Mouse (Mus musculus): ENCODE results near the gene Lrcol1. TPM values are rescaled to one million over a fixed set of nuclear protein-coding genes. Genes with fewer than 3 reads are reported as not detected.

The Lrcol1 gene
- polyA plus RNA-seq, 1 experiment from 2014 or later = not detected

DNA sequence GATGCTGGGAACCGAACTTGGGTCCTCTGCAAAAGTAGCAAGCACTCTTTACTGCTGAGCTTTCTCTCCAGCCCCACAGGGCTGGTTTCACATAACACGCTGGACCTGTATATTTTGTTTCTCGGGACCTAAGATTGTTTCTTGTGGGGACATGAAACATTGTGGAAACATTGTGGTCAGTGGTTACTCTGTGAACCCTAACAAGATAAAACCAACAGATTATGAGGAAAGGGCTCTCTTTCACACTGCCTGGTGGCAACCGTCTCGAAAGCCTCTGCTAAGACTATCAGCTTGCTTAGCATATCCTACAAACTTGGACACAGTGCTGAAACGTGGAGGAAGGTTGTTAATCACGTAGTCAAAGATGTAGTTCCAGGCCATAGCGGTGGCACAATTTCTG lies 2.5 kb downstream of the Lrcol1 start:
- Histone ChIP-seq H3K4me3 (ENCODE audit: low read depth, low read length) (no peak overlapping the region), H3K9me3 (replicated peaks; ENCODE audit: control insufficient read depth, low read length) (no peaks in the 10 kb centered on the region), H3K27ac (ENCODE audit: low read length) (no peak overlapping the region), H3K4me2 (ENCODE audit: low read depth, low read length) (no peak overlapping the region), H3K27me3 (ENCODE audit: control insufficient read depth, insufficient read depth, low read depth, low read length) (peaks cover 19% of the 10 kb centered on the region), H3K4me1 (ENCODE audit: control insufficient read depth, low read depth, low read length) (no peaks in the 10 kb centered on the region; the same call in 1 of the 2 replicates), H3K36me3 (ENCODE audit: control insufficient read depth, insufficient read depth) (no peaks in the 10 kb centered on the region), H3K9ac (ENCODE audit: low read depth, low read length) (no peak overlapping the region)
- no peak for ATAC-seq (ENCODE audit: low read depth)
- 45% methylated on average over 8 of the region's 8 CpGs for WGBS (ENCODE audit: insufficient replicate concordance)

DNA sequence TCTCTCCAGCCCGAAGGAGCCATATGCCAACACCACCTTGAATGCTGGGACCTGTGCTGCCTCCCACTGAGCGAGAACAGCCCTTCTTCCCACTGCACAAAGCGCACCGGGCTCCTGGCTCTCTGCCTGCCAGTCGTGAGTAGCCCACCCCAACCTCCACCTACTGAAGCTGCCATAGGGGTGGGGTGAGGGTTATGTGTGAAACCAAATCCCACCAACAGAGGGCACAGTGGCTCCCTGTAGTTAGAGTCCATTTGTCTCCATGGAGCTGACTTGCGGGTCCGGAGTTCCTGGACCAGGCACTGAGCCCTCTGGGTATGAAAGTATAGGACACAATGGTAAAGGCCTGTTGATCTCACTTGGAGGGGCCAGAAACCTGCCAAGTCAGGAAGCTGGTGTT lies 10.2 kb downstream of the Lrcol1 start:
- Histone ChIP-seq H3K9me3 (replicated peaks; ENCODE audit: control insufficient read depth, low read length) (no peaks in the 10 kb centered on the region), H3K4me2 (ENCODE audit: low read depth, low read length) (no peak overlapping the region), H3K36me3 (ENCODE audit: control insufficient read depth, insufficient read depth) (no peaks in the 10 kb centered on the region), H3K4me1 (ENCODE audit: control insufficient read depth, low read depth, low read length) (no peaks in the 10 kb centered on the region), H3K27ac (ENCODE audit: low read length) (no peak overlapping the region), H3K9ac (ENCODE audit: low read depth, low read length) (no peak overlapping the region), H3K27me3 (ENCODE audit: control insufficient read depth, insufficient read depth, low read depth, low read length) (peaks cover 7% of the 10 kb centered on the region), H3K4me3 (ENCODE audit: low read depth, low read length) (no peak overlapping the region)
- ATAC-seq (ENCODE audit: low read depth) = no peak
- WGBS (ENCODE audit: insufficient replicate concordance) = 18% methylated on average over 7 of the region's 7 CpGs

DNA sequence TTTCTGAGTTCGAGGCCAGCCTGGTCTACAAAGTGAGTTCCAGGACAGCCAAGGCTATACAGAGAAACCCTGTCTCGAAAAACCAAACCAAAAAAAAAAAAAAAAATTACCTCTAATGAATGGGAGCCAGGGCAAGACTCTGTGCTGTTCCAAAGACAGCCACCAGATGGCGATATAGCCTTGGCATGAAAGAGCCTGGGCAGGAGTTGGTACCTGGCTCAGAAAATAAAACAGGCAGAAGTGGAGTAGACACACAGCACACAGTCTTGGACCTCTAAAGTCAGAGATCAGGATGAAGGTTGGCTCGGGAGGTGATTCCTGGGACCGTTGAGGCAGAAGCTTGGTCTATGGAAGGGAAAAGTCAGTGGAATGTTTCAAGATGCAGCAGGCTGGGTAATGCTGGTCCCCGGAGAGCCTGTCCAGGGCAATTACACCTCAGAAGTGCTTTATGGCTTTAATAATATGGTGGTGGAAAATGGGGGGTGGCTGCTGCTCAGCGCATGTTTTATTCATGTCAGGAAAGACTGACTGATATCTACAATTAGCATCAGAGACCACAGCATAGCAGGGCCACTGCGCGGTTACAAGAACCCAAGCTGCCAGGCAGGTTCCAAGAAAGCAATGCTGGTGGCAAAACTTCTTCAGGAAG lies 13.1 kb downstream of the Lrcol1 start:
- Histone ChIP-seq H3K4me2 (ENCODE audit: low read depth, low read length) (no peak overlapping the region), H3K4me1 (ENCODE audit: control insufficient read depth, low read depth, low read length) (no peaks in the 10 kb centered on the region), H3K9ac (ENCODE audit: low read depth, low read length) (no peak overlapping the region), H3K9me3 (replicated peaks; ENCODE audit: control insufficient read depth, low read length) (no peaks in the 10 kb centered on the region), H3K36me3 (ENCODE audit: control insufficient read depth, insufficient read depth) (no peaks in the 10 kb centered on the region), H3K4me3 (ENCODE audit: low read depth, low read length) (no peak overlapping the region), H3K27me3 (ENCODE audit: control insufficient read depth, insufficient read depth, low read depth, low read length) (peaks cover 7% of the 10 kb centered on the region), H3K27ac (ENCODE audit: low read length) (no peak overlapping the region)
- no peak for ATAC-seq (ENCODE audit: low read depth)
- 34% methylated on average over 9 of the region's 9 CpGs for WGBS (ENCODE audit: insufficient replicate concordance)

GRCm38 (mm10) chr5:110361465-110361864 lies 16.9 kb downstream of the Lrcol1 start:
- Histone ChIP-seq H3K4me3 (ENCODE audit: low read depth, low read length) (no peak overlapping the region), H3K27me3 (ENCODE audit: control insufficient read depth, insufficient read depth, low read depth, low read length) (peaks cover 13% of the 10 kb centered on the region), H3K9ac (ENCODE audit: low read depth, low read length) (no peak overlapping the region), H3K4me1 (ENCODE audit: control insufficient read depth, low read depth, low read length) (no peaks in the 10 kb centered on the region; the same call in none of the 2 replicates), H3K9me3 (replicated peaks; ENCODE audit: control insufficient read depth, low read length) (no peaks in the 10 kb centered on the region), H3K27ac (ENCODE audit: low read length) (no peak overlapping the region), H3K4me2 (ENCODE audit: low read depth, low read length) (no peak overlapping the region), H3K36me3 (ENCODE audit: control insufficient read depth, insufficient read depth) (no peaks in the 10 kb centered on the region)
- no peak for ATAC-seq (ENCODE audit: low read depth)
- WGBS (ENCODE audit: insufficient replicate concordance) = 71% methylated on average over 6 of the region's 6 CpGs

- H3K9ac ChIP-seq (ENCODE audit: low read depth, low read length) = peak overlapping the region; percentile 26; the same call in 1 of the 2 replicates
- ATAC-seq (ENCODE audit: low read depth) = no peak
- WGBS (ENCODE audit: insufficient replicate concordance) = 1% methylated on average over 27 of the region's 28 CpGs
Measured at GRCm38 (mm10) chr5:110362813-110363178, 18.3 kb downstream of the Lrcol1 start.

DNA sequence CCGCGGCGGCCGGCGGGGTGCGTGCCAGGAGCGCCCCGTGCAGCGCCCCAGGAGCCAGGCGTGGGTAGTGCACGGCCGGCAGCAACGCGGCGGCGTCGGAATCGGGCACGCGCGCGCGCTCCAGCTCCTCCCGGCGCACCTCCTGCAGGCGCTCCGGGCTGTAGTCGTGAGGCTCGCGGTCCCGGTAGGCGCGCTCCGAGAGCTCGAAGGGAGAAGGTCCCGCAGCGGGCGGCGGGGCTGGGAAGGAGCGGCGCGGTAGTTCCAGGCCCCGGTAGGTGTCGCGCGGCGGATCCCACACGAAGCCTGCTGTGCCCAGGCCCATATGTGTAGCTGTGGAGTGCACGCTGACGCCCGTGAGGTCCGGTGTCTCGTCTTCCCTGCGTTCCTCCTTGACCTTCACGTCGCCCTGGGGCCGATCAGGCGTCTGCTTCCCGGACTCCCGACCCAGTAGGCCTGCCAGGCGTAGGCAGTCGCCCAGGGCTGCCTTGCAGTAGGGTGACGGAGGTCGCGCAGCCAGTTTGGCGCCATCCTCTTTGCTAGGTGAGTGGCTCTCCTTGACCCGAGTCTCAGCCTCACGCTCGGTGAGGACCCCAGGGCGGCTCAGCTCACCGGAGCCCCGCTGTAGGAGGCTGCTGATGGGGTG lies 18.8 kb downstream of the Lrcol1 start:
- no peaks in the 10 kb centered on the region for H3K36me3 ChIP-seq (ENCODE audit: control insufficient read depth, insufficient read depth)
- no peak overlapping the region for H3K27ac ChIP-seq (ENCODE audit: low read length)
- peak overlapping the region; percentile 52 for H3K4me3 ChIP-seq (ENCODE audit: low read depth, low read length)
- H3K4me1 ChIP-seq (ENCODE audit: control insufficient read depth, low read depth, low read length) = no peaks in the 10 kb centered on the region; the same call in none of the 2 replicates
- ATAC-seq (ENCODE audit: low read depth) = peak; percentile 75
- H3K9me3 ChIP-seq (replicated peaks; ENCODE audit: control insufficient read depth, low read length) = no peaks in the 10 kb centered on the region
- peak overlapping the region; percentile 31 for H3K9ac ChIP-seq (ENCODE audit: low read depth, low read length)
- 5% methylated on average over 65 of the region's 72 CpGs for WGBS (ENCODE audit: insufficient replicate concordance)
- H3K27me3 ChIP-seq (ENCODE audit: control insufficient read depth, insufficient read depth, low read depth, low read length) = peaks cover 13% of the 10 kb centered on the region
- peak overlapping the region; percentile 73 for H3K4me2 ChIP-seq (ENCODE audit: low read depth, low read length)

More at GRCm38 (mm10) chr5:110362813-110363178, 18.3 kb downstream of the Lrcol1 start:
- Histone ChIP-seq H3K36me3 (ENCODE audit: control insufficient read depth, insufficient read depth) (no peaks in the 10 kb centered on the region), H3K27ac (ENCODE audit: low read length) (no peak overlapping the region), H3K4me2 (ENCODE audit: low read depth, low read length) (peak overlapping the region; percentile 73), H3K27me3 (ENCODE audit: control insufficient read depth, insufficient read depth, low read depth, low read length) (peaks cover 13% of the 10 kb centered on the region), H3K4me3 (ENCODE audit: low read depth, low read length) (peak overlapping the region; percentile 52), H3K4me1 (ENCODE audit: control insufficient read depth, low read depth, low read length) (no peaks in the 10 kb centered on the region; the same call in none of the 2 replicates), H3K9me3 (replicated peaks; ENCODE audit: control insufficient read depth, low read length) (no peaks in the 10 kb centered on the region)

DNA sequence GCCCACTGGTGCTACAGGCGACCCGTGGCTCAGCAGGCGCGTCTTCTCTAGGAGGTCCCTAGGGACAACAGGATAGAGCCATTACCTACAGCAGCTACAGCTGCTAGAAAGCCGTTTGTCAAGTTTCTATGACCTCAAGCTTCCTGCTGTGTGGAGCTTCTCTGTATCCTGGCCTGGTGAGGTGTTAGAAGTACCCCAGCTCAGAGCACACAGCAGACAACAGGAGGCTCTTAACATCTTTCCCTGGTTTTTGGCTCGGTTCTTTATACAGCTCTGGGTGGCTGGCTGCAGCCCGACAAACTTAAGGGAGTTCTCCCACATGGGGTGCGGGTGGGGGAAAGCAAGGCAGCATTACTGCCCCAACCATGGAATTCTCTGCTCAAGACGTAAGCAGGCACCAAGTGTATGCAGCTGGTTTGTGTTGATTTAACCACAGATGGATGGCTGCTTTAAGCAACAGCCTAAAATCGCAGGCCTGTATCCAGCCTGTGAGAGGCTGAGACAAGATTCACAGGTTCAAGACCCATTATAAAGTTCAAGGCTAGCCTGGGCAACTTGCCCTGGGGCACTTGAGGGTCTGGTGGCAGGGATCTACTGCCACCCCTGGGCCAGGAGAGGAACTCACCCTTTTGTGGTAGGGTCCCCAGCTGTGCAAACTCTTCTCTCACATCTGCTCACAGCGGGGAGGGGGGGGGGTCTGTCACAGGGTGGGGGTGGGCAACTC lies 19.5 kb downstream of the Lrcol1 start:
- 49% methylated on average over 11 of the region's 11 CpGs for WGBS (ENCODE audit: insufficient replicate concordance)
- Histone ChIP-seq H3K27ac (ENCODE audit: low read length) (no peak overlapping the region), H3K36me3 (ENCODE audit: control insufficient read depth, insufficient read depth) (no peaks in the 10 kb centered on the region), H3K4me1 (ENCODE audit: control insufficient read depth, low read depth, low read length) (no peaks in the 10 kb centered on the region; the same call in none of the 2 replicates), H3K27me3 (ENCODE audit: control insufficient read depth, insufficient read depth, low read depth, low read length) (peaks cover 13% of the 10 kb centered on the region), H3K9ac (ENCODE audit: low read depth, low read length) (no peak overlapping the region), H3K9me3 (replicated peaks; ENCODE audit: control insufficient read depth, low read length) (no peaks in the 10 kb centered on the region), H3K4me3 (ENCODE audit: low read depth, low read length) (peak overlapping the region; percentile 52; the same call in 1 of the 2 replicates), H3K4me2 (ENCODE audit: low read depth, low read length) (peak overlapping the region; percentile 73)
- ATAC-seq (ENCODE audit: low read depth) = no peak

- Histone ChIP-seq H3K27ac (ENCODE audit: low read length) (no peak overlapping the region), H3K4me2 (ENCODE audit: low read depth, low read length) (no peak overlapping the region), H3K36me3 (ENCODE audit: control insufficient read depth, insufficient read depth) (no peaks in the 10 kb centered on the region), H3K27me3 (ENCODE audit: control insufficient read depth, insufficient read depth, low read depth, low read length) (no peaks in the 10 kb centered on the region), H3K9me3 (replicated peaks; ENCODE audit: control insufficient read depth, low read length) (no peaks in the 10 kb centered on the region), H3K9ac (ENCODE audit: low read depth, low read length) (no peak overlapping the region), H3K4me1 (ENCODE audit: control insufficient read depth, low read depth, low read length) (no peaks in the 10 kb centered on the region), H3K4me3 (ENCODE audit: low read depth, low read length) (no peak overlapping the region)
- ATAC-seq (ENCODE audit: low read depth) = no peak; the same call in 1 of the 2 replicates
- 57% methylated on average over 8 of the region's 8 CpGs for WGBS (ENCODE audit: insufficient replicate concordance)
Measured at GRCm38 (mm10) chr5:110376802-110377433, 32.4 kb downstream of the Lrcol1 start.
